Mouse (Mus musculus) spleen, adult 10 weeks (tissue): ENCODE measurements around the gene Olfr603. TPM values are rescaled to one million over a fixed set of nuclear protein-coding genes. Genes with fewer than 3 reads are reported as not detected.

ENCODE experiments used
- polyA plus RNA-seq: library from polyadenylated mRNA; stranded (reverse); fragments of 350-450 nt; fragmentation: Illumina TruSeq; extraction: RNeasy Lipid Tissue Mini Kit (QIAGEN cat#74804); gene quantifications from one replicate; pipeline ENCODE4 v1.2.3, GENCODE M21; 2015; ENCODE audit warnings: low replicate concordance; ENCODE audit not compliant: insufficient read depth

Gene Olfr603
- polyA plus RNA-seq: not detected

DNA sequence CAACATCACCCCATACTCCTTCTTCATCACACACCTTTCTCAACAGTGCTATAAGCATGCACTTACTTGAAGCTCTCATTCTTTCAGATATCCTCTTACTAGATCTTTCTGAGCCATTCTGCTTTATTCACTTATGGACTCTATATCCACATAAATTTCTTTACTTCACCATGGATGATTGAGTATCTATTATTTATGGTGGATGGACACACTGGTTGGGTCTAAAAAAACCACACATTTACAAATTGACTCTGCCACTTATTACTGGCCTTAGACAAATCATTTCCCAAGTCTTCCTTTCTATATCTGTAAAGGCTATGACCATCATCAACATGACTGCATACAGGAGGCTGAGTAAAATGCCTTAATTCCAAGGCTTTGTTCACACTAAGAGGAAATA is at the start of gene Olfr603:
Gene Olfr603, minus strand, starts transcription at position 101 of the 400 bp plus-strand sequence.

DNA sequence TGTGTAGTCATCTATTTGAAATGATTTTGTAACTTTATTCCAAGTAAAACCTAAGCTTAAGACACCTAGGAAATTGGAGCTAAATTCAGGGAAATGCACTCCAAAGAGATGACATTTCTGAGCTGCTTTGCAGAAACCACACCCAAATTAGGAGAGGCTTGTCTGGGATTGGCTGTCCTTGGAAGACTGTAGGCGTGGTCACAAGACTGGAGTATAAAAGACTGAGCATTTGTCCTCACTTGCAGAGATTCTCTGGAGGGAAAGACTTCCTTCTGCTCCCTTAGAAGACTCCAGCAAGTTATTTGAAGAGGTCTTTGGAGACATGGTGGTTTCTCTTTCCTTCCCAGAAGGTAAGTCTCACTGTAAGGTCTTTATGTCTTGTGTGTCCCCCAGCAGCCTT is 28.8 kb upstream of the Olfr603 start, which contains the start of gene Usp17lc:
Gene Usp17lc, plus strand, starts transcription at position 301 of the 400 bp plus-strand sequence.

DNA sequence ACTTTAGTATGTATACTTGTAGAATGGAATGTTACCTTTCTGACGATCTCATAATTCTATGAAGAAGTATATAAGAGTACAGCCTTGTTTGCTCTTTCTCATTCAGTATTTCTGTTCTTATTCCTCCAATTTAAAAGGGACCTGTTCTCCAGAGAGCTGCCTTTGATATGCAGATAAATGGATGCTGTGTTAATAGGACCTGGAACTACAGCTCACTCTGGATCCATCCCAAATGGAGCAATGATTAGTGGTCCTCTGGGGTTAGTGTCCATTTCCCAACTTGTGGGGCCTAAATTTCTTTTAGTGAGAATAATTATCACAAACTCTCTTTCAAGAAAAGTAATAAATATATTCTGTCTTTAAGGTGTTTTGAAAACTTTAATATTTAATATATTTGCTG is 23.4 kb downstream of the Olfr603 start, which contains the start of gene Olfr601:
Gene Olfr601, minus strand, starts transcription at position 101 of the 400 bp plus-strand sequence.

DNA sequence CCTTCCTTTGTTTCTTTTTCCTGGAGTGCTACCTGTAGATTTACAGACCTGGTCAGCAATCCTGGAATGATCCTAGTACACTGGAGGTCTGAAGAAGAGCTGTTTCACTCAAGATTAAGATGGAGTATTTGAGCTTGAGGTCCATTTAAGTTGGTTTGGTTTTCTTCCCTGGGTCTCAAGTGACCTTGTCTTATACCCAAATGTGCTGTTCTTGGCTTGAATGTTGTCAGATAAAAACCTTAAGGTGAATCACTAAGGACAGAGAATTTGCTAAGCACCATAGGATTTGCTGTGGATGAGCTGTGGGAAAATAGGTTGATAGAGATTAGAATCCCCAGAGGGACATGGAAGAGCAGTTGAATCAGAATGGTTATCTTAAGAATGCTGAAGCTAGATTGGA is 36.4 kb downstream of the Olfr603 start, which contains the start of gene Olfr600:
Gene Olfr600, minus strand, starts transcription at position 101 of the 400 bp plus-strand sequence.

DNA sequence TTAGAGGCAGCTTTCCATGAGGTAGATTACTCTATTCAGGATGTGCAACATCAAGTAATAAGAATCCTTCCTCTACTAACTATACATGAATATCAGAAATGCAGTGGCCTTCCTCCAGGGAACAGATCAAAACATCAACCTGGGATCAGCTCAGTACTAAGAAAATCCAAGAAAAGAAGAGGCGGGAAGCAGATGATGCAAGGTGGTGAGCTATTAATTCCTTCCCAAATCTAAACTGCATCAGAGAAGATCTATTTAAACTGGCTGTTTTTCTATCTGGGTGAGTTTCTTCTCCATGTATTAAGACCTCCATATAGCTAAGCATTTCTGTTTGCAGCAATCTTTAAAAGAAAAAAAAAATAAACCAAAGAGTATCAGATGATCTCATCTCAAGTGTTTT is 50.4 kb downstream of the Olfr603 start, which contains the start of gene Olfr599:
Gene Olfr599, plus strand, starts transcription at position 301 of the 400 bp plus-strand sequence.

Other genes starting within 250 kb of the Olfr603 start
- not detected for gene Olfr588-ps1, start 245.3 kb downstream of the Olfr603 start, polyA plus RNA-seq
- not detected for gene Olfr589, start 229.8 kb downstream of the Olfr603 start, polyA plus RNA-seq
- not detected for gene Olfr591, start 207.8 kb downstream of the Olfr603 start, polyA plus RNA-seq
- gene Olfr592, start 201.4 kb downstream of the Olfr603 start, polyA plus RNA-seq: not detected
- not detected for gene Olfr593, start 174.3 kb downstream of the Olfr603 start, polyA plus RNA-seq
- gene Olfr594, start 169.2 kb downstream of the Olfr603 start, polyA plus RNA-seq: not detected
- gene Usp17ld, start 133.7 kb downstream of the Olfr603 start, polyA plus RNA-seq: not detected
- gene Olfr596, start 80.5 kb downstream of the Olfr603 start, polyA plus RNA-seq: not detected
- not detected for gene Olfr597, start 69.9 kb downstream of the Olfr603 start, polyA plus RNA-seq
- gene Olfr598, start 62.6 kb downstream of the Olfr603 start, polyA plus RNA-seq: not detected
- gene Olfr599, start 50.3 kb downstream of the Olfr603 start, polyA plus RNA-seq: not detected
- gene Olfr600, start 36.5 kb downstream of the Olfr603 start, polyA plus RNA-seq: not detected
- gene Olfr601, start 23.5 kb downstream of the Olfr603 start, polyA plus RNA-seq: not detected
- gene Usp17lc, start 28.9 kb upstream of the Olfr603 start, polyA plus RNA-seq: not detected
- not detected for gene Olfr605, start 59.3 kb upstream of the Olfr603 start, polyA plus RNA-seq
- not detected for gene Olfr606, start 62.9 kb upstream of the Olfr603 start, polyA plus RNA-seq
- not detected for gene Olfr607, start 78.0 kb upstream of the Olfr603 start, polyA plus RNA-seq
- gene Olfr608, start 83.7 kb upstream of the Olfr603 start, polyA plus RNA-seq: not detected
- gene Olfr609, start 111.9 kb upstream of the Olfr603 start, polyA plus RNA-seq: not detected
- not detected for gene Olfr610, start 125.9 kb upstream of the Olfr603 start, polyA plus RNA-seq
- not detected for gene Olfr611, start 134.7 kb upstream of the Olfr603 start, polyA plus RNA-seq
- not detected for gene Olfr612, start 156.5 kb upstream of the Olfr603 start, polyA plus RNA-seq
- gene Olfr613, start 161.9 kb upstream of the Olfr603 start, polyA plus RNA-seq: not detected
- not detected for gene Olfr615, start 169.9 kb upstream of the Olfr603 start, polyA plus RNA-seq
- not detected for gene Olfr616, start 183.0 kb upstream of the Olfr603 start, polyA plus RNA-seq
- not detected for gene Olfr617, start 186.9 kb upstream of the Olfr603 start, polyA plus RNA-seq
- gene Olfr618, start 203.9 kb upstream of the Olfr603 start, polyA plus RNA-seq: not detected
- gene Olfr619, start 214.4 kb upstream of the Olfr603 start, polyA plus RNA-seq: not detected
- gene Olfr620, start 226.4 kb upstream of the Olfr603 start, polyA plus RNA-seq: not detected